Mouse (Mus musculus) regulatory T cell (primary cell): ENCODE data around the gene 6030468B19Rik.

Experiments used
- in situ Hi-C: fragments of 300-600 bp; cut with MboI, MseI; formaldehyde crosslinking; loops from one replicate; pipeline ENCODE4 v1.15.1; 2025; ENCODE audit warnings: high pct_unique_total_duplicates

Gene 6030468B19Rik

GRCm38 (mm10) chr11:117852875-117853274 is 55.4 kb downstream of the 6030468B19Rik start:
- in situ Hi-C loops: loop anchor here (25.0 kb wide), 1 partner anchor 234 kb away; no protein-coding TSS in a partner anchor

DNA sequence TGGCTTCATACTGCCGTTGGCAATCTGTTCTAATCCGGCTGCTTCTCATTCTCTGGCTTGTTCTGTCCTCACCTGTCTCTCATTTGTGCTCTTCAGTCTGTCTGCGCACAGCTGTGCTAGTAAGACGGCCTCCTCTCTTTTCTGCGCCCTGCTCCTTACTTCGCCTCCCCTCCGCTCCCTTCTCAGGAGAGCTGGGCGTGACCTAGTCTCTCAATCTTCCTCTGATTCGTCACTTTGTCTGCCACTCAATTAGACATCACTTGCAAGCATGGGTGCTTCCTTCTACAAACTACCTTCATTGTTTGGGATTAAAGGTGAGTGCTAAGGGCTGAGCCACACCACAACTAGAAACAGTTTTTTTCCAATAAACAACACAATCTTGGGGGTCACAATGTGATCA is 56.8 kb downstream of the 6030468B19Rik start:
- in situ Hi-C loops: loop anchor here (25.0 kb wide), 1 partner anchor 233 kb away; no protein-coding TSS in a partner anchor

DNA sequence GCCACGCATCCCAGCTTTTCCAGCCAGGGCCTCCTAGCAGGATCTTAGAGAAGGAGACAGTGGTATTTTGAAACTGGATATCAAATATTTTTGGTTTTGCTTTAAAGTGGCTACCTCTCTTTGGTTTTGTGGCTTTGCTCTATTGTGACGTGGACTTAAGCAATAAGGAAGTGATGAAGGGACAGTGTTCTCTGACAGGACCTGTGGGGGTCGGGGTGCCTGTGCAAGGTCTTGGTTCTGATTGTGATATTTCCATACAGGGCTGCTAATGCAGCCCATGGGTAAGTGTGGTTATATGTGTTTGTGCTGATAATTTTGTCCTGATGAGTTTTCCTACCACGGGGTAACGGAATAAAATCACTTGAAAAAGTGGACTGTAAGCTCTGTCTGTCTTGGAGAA is 57.9 kb downstream of the 6030468B19Rik start:
- in situ Hi-C loops: loop anchor here (25.0 kb wide), 1 partner anchor 232 kb away; no protein-coding TSS in a partner anchor

- in situ Hi-C loops: loop anchor here (25.0 kb wide), 1 partner anchor 231 kb away; no protein-coding TSS in a partner anchor
Observed at GRCm38 (mm10) chr11:117855975-117856374, 58.5 kb downstream of the 6030468B19Rik start.
